Mouse (Mus musculus): ENCODE measurements around the gene Fcna. TPM values are rescaled to one million over a fixed set of nuclear protein-coding genes. Genes with fewer than 3 reads are reported as not detected.

Fcna gene
- polyA plus RNA-seq, 1 experiment from 2014 or later = 3.6 TPM

DNA sequence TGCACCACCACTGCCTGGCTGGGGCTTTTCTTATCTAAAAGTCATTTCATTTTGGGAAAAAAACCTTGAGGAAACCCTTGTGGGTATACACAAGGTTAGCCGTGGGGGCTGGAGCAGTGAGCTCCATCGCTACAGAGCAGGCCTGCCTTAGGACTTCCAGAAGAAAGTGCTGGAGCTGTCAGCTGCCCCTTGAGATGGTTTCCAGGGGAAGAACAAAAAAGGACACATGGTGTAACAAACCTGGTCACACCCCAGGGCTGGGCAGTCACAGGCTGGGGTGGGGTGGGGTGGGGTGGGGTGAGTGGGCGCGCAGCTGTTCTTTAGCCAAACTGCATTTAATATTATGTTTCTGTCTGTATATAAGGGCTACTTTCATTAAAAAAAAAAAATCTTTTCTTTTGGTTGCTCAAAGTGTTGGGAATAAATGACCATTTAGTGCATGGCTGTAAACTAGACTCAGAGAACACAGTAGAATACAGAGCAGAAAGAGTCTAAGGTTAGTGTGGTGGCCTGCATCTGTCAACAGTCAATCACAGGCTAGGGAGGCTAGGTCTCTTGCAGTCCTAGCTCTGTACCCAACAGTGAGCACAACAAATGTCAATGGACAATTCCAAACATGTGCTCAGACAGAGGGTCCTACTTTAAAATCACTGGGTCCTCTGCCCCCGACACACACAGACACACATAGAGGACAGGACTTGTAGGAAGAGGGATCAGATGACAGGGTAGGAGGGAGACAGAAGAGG, 30.9 kb downstream of the Fcna start:
- ATAC-seq (replicated peaks; ENCODE audit: extremely low read depth, insufficient read depth, low FRiP score) = no peak
- H3K4me3 ChIP-seq (ENCODE audit: low read length) = no peak overlapping the region
- H3K27ac ChIP-seq (ENCODE audit: low read length) = no peak overlapping the region
- peaks cover 12% of the 10 kb centered on the region for H3K4me1 ChIP-seq (ENCODE audit: control insufficient read depth, insufficient read depth, low read length)
- H3K27me3 ChIP-seq (ENCODE audit: control insufficient read depth, insufficient read depth, low read length) = no peaks in the 10 kb centered on the region
- WGBS = 94% methylated on average over 5 of the region's 5 CpGs
- no peak overlapping the region for H3K9ac ChIP-seq (ENCODE audit: low read length)
- no peak overlapping the region for H3K4me2 ChIP-seq (ENCODE audit: low read depth, low read length)
- H3K36me3 ChIP-seq (ENCODE audit: control insufficient read depth, insufficient read depth) = peaks cover 76% of the 10 kb centered on the region
- H3K9me3 ChIP-seq (replicated peaks; ENCODE audit: control insufficient read depth, low read length) = no peaks in the 10 kb centered on the region

- Histone ChIP-seq H3K4me2 (ENCODE audit: low read depth, low read length) (no peak overlapping the region), H3K9ac (ENCODE audit: low read length) (no peak overlapping the region), H3K4me1 (ENCODE audit: control insufficient read depth, insufficient read depth, low read length) (peaks cover 8% of the 10 kb centered on the region), H3K4me3 (ENCODE audit: low read length) (no peak overlapping the region), H3K27ac (ENCODE audit: low read length) (no peak overlapping the region), H3K9me3 (replicated peaks; ENCODE audit: control insufficient read depth, low read length) (no peaks in the 10 kb centered on the region), H3K27me3 (ENCODE audit: control insufficient read depth, insufficient read depth, low read length) (no peaks in the 10 kb centered on the region), H3K36me3 (ENCODE audit: control insufficient read depth, insufficient read depth) (peaks cover 53% of the 10 kb centered on the region)
- ATAC-seq (replicated peaks; ENCODE audit: extremely low read depth, insufficient read depth, low FRiP score) = no peak
- 81% methylated on average over 2 of the region's 2 CpGs for WGBS
These were observed 36.0 kb downstream of the Fcna start for GRCm38 (mm10) chr2:25591863-25592262.

DNA sequence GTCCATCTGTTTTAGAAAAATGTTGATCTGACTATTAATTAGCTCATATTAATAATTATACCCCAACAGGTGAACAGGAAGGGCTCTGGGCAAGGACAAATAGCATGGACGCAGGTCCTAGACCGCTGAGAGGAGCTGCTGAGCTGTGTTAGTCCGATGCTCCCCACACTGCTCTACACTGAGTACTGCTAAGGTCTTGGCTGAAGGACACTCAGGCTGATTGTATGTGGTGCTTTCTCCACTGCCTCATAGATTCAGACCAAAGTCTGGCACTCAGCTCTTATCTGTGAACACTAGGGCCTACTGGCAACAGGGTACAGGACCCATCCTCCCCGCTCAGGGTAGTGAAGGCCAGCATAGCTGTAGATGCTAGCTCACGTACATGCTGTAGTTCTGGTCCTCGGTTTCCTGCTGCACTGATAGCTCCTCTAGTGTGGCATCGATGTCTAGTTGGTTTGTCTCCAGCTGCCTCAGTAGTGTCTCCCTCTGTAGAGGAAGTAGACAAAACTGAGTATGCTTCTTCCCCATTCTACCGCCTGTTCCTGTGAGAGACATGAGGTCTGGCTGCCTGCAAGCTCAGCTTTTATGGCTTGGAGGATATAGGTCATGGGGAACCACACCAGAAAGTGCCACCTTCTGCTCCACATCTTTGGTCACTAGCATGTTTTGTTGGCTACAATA, 39.5 kb downstream of the Fcna start:
- H3K9ac ChIP-seq (ENCODE audit: low read length) = no peak overlapping the region
- H3K4me1 ChIP-seq (ENCODE audit: control insufficient read depth, insufficient read depth, low read length) = peaks cover 11% of the 10 kb centered on the region
- H3K4me3 ChIP-seq (ENCODE audit: low read length) = no peak overlapping the region
- ATAC-seq (replicated peaks; ENCODE audit: extremely low read depth, insufficient read depth, low FRiP score) = peak; percentile 53; the same call in 1 of the 2 replicates
- H3K9me3 ChIP-seq (replicated peaks; ENCODE audit: control insufficient read depth, low read length) = no peaks in the 10 kb centered on the region
- WGBS = 81% methylated on average over 8 of the region's 8 CpGs
- no peak overlapping the region for H3K4me2 ChIP-seq (ENCODE audit: low read depth, low read length)
- H3K36me3 ChIP-seq (ENCODE audit: control insufficient read depth, insufficient read depth) = peaks cover 41% of the 10 kb centered on the region
- no peaks in the 10 kb centered on the region for H3K27me3 ChIP-seq (ENCODE audit: control insufficient read depth, insufficient read depth, low read length)
- peak overlapping the region; percentile 18 for H3K27ac ChIP-seq (ENCODE audit: low read length)

DNA sequence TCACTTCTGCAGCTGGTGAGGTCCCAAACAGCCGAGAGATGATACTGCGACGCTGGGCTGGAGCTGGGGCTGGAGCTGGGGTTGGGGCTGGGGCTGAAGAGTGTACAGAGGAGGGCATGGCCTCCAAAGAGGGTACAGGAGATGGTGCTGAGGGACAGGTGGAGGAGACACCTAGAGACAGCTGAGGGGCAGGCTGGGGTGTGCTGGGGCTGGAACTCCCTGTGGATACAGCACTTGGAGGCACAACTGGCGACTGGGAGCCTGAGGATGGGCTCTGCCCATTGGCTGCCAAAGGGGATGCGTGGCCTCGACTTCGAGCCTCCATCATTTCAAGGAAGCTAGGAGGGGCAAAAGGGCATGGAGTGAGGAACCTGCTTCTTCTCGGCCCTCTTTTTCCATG, 40.5 kb downstream of the Fcna start:
- Histone ChIP-seq H3K36me3 (ENCODE audit: control insufficient read depth, insufficient read depth) (peaks cover 32% of the 10 kb centered on the region), H3K27ac (ENCODE audit: low read length) (no peak overlapping the region), H3K9ac (ENCODE audit: low read length) (no peak overlapping the region), H3K4me2 (ENCODE audit: low read depth, low read length) (no peak overlapping the region), H3K27me3 (ENCODE audit: control insufficient read depth, insufficient read depth, low read length) (no peaks in the 10 kb centered on the region), H3K4me3 (ENCODE audit: low read length) (no peak overlapping the region), H3K9me3 (replicated peaks; ENCODE audit: control insufficient read depth, low read length) (no peaks in the 10 kb centered on the region), H3K4me1 (ENCODE audit: control insufficient read depth, insufficient read depth, low read length) (peaks cover 16% of the 10 kb centered on the region)
- ATAC-seq (replicated peaks; ENCODE audit: extremely low read depth, insufficient read depth, low FRiP score) = no peak
- 87% methylated on average over 8 of the region's 8 CpGs for WGBS

DNA sequence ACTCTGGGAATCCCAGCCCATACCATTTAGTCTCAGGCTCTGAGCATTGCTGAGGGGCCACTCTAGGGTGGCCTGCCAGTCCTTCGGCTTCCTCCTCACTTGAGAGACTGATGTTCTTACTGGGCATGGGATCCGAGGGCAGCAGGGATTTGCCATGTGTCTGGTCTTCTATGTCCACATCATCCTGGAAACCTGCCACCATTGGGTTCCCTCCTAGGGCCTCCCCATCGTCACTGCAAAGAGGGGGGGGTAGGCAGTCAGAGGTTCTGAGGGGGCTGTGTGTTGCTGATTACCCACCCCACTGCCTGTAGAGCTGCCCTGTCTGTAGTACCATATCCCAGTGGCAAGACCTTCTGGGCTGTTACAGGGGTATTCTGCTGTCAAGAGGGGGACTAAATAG, 42.2 kb downstream of the Fcna start:
- Histone ChIP-seq H3K36me3 (ENCODE audit: control insufficient read depth, insufficient read depth) (peaks cover 21% of the 10 kb centered on the region), H3K9me3 (replicated peaks; ENCODE audit: control insufficient read depth, low read length) (no peaks in the 10 kb centered on the region), H3K4me1 (ENCODE audit: control insufficient read depth, insufficient read depth, low read length) (peaks cover 28% of the 10 kb centered on the region), H3K9ac (ENCODE audit: low read length) (no peak overlapping the region), H3K4me3 (ENCODE audit: low read length) (no peak overlapping the region), H3K4me2 (ENCODE audit: low read depth, low read length) (no peak overlapping the region), H3K27me3 (ENCODE audit: control insufficient read depth, insufficient read depth, low read length) (peaks cover 4% of the 10 kb centered on the region), H3K27ac (ENCODE audit: low read length) (no peak overlapping the region)
- ATAC-seq (replicated peaks; ENCODE audit: extremely low read depth, insufficient read depth, low FRiP score) = no peak
- 78% methylated on average over 3 of the region's 3 CpGs for WGBS

DNA sequence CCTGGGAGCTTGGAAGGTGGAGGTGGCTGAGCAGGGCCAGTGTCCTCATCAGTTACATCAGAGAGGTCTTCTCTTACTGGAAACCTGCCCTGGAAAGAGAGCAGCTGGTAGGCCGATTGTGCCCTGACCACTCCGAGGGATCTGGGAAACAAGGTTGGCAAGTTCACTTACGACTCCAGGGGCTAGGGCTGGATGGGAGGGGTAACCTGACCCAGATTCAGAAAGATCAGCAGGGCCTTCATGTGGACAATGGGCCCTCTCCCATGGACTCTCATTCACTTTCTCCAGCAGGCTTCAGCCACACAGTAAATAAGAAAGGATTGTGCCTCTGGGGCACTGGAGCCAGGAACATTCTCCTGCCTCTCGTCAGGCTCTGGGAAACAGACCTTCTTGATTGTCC, 43.0 kb downstream of the Fcna start:
- 91% methylated on average over 4 of the region's 4 CpGs for WGBS
- ATAC-seq (replicated peaks; ENCODE audit: extremely low read depth, insufficient read depth, low FRiP score) = no peak
- no peak overlapping the region for H3K4me3 ChIP-seq (ENCODE audit: low read length)
- peaks cover 14% of the 10 kb centered on the region for H3K36me3 ChIP-seq (ENCODE audit: control insufficient read depth, insufficient read depth)
- no peak overlapping the region for H3K9ac ChIP-seq (ENCODE audit: low read length)
- no peaks in the 10 kb centered on the region for H3K9me3 ChIP-seq (replicated peaks; ENCODE audit: control insufficient read depth, low read length)
- no peak overlapping the region for H3K4me2 ChIP-seq (ENCODE audit: low read depth, low read length)
- H3K27ac ChIP-seq (ENCODE audit: low read length) = no peak overlapping the region
- H3K4me1 ChIP-seq (ENCODE audit: control insufficient read depth, insufficient read depth, low read length) = peaks cover 29% of the 10 kb centered on the region
- H3K27me3 ChIP-seq (ENCODE audit: control insufficient read depth, insufficient read depth, low read length) = peaks cover 11% of the 10 kb centered on the region

GRCm38 (mm10) chr2:25584152-25584551, 43.7 kb downstream of the Fcna start:
- H3K27me3 ChIP-seq (ENCODE audit: control insufficient read depth, insufficient read depth, low read length) = peaks cover 18% of the 10 kb centered on the region
- no peak overlapping the region for H3K9ac ChIP-seq (ENCODE audit: low read length)
- no peak overlapping the region for H3K27ac ChIP-seq (ENCODE audit: low read length)
- H3K36me3 ChIP-seq (ENCODE audit: control insufficient read depth, insufficient read depth) = peaks cover 14% of the 10 kb centered on the region
- H3K4me1 ChIP-seq (ENCODE audit: control insufficient read depth, insufficient read depth, low read length) = peaks cover 35% of the 10 kb centered on the region
- no peak overlapping the region for H3K4me2 ChIP-seq (ENCODE audit: low read depth, low read length)
- 76% methylated on average over 3 of the region's 3 CpGs for WGBS
- no peak overlapping the region for H3K4me3 ChIP-seq (ENCODE audit: low read length)
- no peaks in the 10 kb centered on the region for H3K9me3 ChIP-seq (replicated peaks; ENCODE audit: control insufficient read depth, low read length)
- ATAC-seq (replicated peaks; ENCODE audit: extremely low read depth, insufficient read depth, low FRiP score) = no peak

GRCm38 (mm10) chr2:25583571-25583970, 44.3 kb downstream of the Fcna start:
- no peak overlapping the region for H3K4me2 ChIP-seq (ENCODE audit: low read depth, low read length)
- no peak overlapping the region for H3K27ac ChIP-seq (ENCODE audit: low read length)
- peaks cover 24% of the 10 kb centered on the region for H3K27me3 ChIP-seq (ENCODE audit: control insufficient read depth, insufficient read depth, low read length)
- H3K9me3 ChIP-seq (replicated peaks; ENCODE audit: control insufficient read depth, low read length) = no peaks in the 10 kb centered on the region
- WGBS = 82% methylated on average over 4 of the region's 4 CpGs
- H3K4me3 ChIP-seq (ENCODE audit: low read length) = no peak overlapping the region
- H3K9ac ChIP-seq (ENCODE audit: low read length) = no peak overlapping the region
- H3K36me3 ChIP-seq (ENCODE audit: control insufficient read depth, insufficient read depth) = peaks cover 14% of the 10 kb centered on the region
- ATAC-seq (replicated peaks; ENCODE audit: extremely low read depth, insufficient read depth, low FRiP score) = no peak
- H3K4me1 ChIP-seq (ENCODE audit: control insufficient read depth, insufficient read depth, low read length) = peaks cover 38% of the 10 kb centered on the region

DNA sequence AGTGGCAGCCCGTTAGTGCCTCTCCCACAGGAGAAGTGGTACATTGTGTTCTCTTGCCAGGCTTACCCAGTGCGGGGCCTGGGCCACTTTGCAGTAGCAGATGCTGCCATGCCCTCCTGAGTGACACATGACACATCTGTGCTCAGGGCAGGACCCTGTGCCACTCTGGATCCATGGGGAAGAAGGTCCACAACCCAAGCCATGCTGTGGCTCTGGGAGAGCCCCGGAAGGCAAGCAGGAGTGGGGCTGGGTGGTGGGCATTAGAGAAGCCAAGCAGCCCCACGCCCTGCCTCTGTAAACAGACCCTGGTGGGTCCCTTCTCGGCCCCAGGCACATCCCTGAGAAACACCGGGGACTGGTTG, 44.7 kb downstream of the Fcna start:
- Histone ChIP-seq H3K9me3 (replicated peaks; ENCODE audit: control insufficient read depth, low read length) (no peaks in the 10 kb centered on the region), H3K36me3 (ENCODE audit: control insufficient read depth, insufficient read depth) (peaks cover 12% of the 10 kb centered on the region), H3K4me2 (ENCODE audit: low read depth, low read length) (no peak overlapping the region), H3K4me1 (ENCODE audit: control insufficient read depth, insufficient read depth, low read length) (peaks cover 38% of the 10 kb centered on the region), H3K27me3 (ENCODE audit: control insufficient read depth, insufficient read depth, low read length) (peaks cover 29% of the 10 kb centered on the region), H3K27ac (ENCODE audit: low read length) (no peak overlapping the region), H3K9ac (ENCODE audit: low read length) (no peak overlapping the region), H3K4me3 (ENCODE audit: low read length) (no peak overlapping the region)
- ATAC-seq (replicated peaks; ENCODE audit: extremely low read depth, insufficient read depth, low FRiP score) = no peak
- WGBS = 87% methylated on average over 6 of the region's 6 CpGs

All from heart, embryonic 16.5 days (tissue).